Mouse (Mus musculus) megakaryocyte, embryonic 14.5 days (primary cell): ENCODE measurements at regions not wholly inside any gene's neighbourhood (a gene's known extent, or its start where the extent isn't known, plus 50 kb on each side); places are given as distances from the start of the nearest gene placed in this dataset.

Source experiments
- H3K27me3 ChIP-seq: replicated peaks from 2 replicates; pipeline ENCODE3; 2012; ENCODE audit warnings: inconsistent platforms
- H3K36me3 ChIP-seq: replicated peaks from 2 replicates; pipeline ENCODE3; 2012; ENCODE audit warnings: low read length, inconsistent platforms, mixed read lengths
- H3K4me1 ChIP-seq: 2 replicates; pipeline ENCODE4 v1.6.1; 2012; ENCODE audit warnings: inconsistent platforms
- H3K4me3 ChIP-seq: replicated peaks from 2 replicates; pipeline ENCODE3; 2012; ENCODE audit warnings: moderate library complexity, mild to moderate bottlenecking, inconsistent platforms
- H3K9me3 ChIP-seq: 2 replicates; pipeline ENCODE4 v1.6.1; 2012; ENCODE audit warnings: inconsistent platforms
- FLI1 ChIP-seq: IDR thresholded peaks from 2 replicates; pipeline ENCODE4 v1.6.1; 2012; ENCODE audit warnings: low read length, inconsistent platforms, mixed read lengths
- GATA1 ChIP-seq: IDR thresholded peaks from 3 replicates; pipeline ENCODE4 v1.6.1; 2012; ENCODE audit warnings: mixed read lengths, low read length, inconsistent platforms, borderline replicate concordance

- no peaks in the 10 kb centered on the region for H3K36me3 ChIP-seq
These were observed 319.4 kb upstream of the Dcn start for GRCm38 (mm10) chr10:97159831-97160575.

GRCm38 (mm10) chr10:97160892-97161291, 318.5 kb upstream of the Dcn start:
- Histone ChIP-seq H3K9me3 (no peaks in the 10 kb centered on the region), H3K4me1 (peaks cover 6% of the 10 kb centered on the region; the same call in 1 of the 2 replicates), H3K36me3 (no peaks in the 10 kb centered on the region), H3K4me3 (no peak overlapping the region), H3K27me3 (no peaks in the 10 kb centered on the region)
- TF ChIP-seq FLI1, result no peak
- TF ChIP-seq GATA1, result no peak

More at GRCm38 (mm10) chr10:97159831-97160575, 319.4 kb upstream of the Dcn start:
- Histone ChIP-seq H3K9me3 (no peaks in the 10 kb centered on the region), H3K27me3 (no peaks in the 10 kb centered on the region), H3K4me3 (no peak overlapping the region), H3K4me1 (peaks cover 6% of the 10 kb centered on the region; the same call in 1 of the 2 replicates)
- TF ChIP-seq FLI1 (no peak), GATA1 (no peak)

GRCm38 (mm10) chr10:97178468-97178867, 300.9 kb upstream of the Dcn start:
- Histone ChIP-seq H3K27me3 (no peaks in the 10 kb centered on the region), H3K4me3 (no peak overlapping the region), H3K36me3 (no peaks in the 10 kb centered on the region), H3K4me1 (no peaks in the 10 kb centered on the region), H3K9me3 (0 out of 2 replicates have a peak, but pooled peaks cover 4% of the 10 kb centered on the region)
- no peak for TF ChIP-seq FLI1
- TF ChIP-seq GATA1, result no peak

GRCm38 (mm10) chr10:97189696-97190095, 289.7 kb upstream of the Dcn start:
- no peak for TF ChIP-seq GATA1
- no peak for TF ChIP-seq FLI1
- H3K4me1 ChIP-seq, result no peaks in the 10 kb centered on the region

GRCm38 (mm10) chr10:97211238-97211695, 268.1 kb upstream of the Dcn start:
- TF ChIP-seq FLI1 (no peak), GATA1 (no peak)
- Histone ChIP-seq H3K36me3 (no peaks in the 10 kb centered on the region), H3K9me3 (0 out of 2 replicates have a peak, but pooled peaks cover 3% of the 10 kb centered on the region), H3K27me3 (no peaks in the 10 kb centered on the region), H3K4me1 (no peaks in the 10 kb centered on the region), H3K4me3 (no peak overlapping the region)

More at GRCm38 (mm10) chr10:97189696-97190095, 289.7 kb upstream of the Dcn start:
- Histone ChIP-seq H3K27me3 (no peaks in the 10 kb centered on the region), H3K4me3 (no peak overlapping the region), H3K9me3 (no peaks in the 10 kb centered on the region), H3K36me3 (no peaks in the 10 kb centered on the region)

- TF ChIP-seq FLI1 (no peak), GATA1 (no peak)
- Histone ChIP-seq H3K4me3 (no peak overlapping the region), H3K4me1 (no peaks in the 10 kb centered on the region), H3K36me3 (no peaks in the 10 kb centered on the region), H3K27me3 (no peaks in the 10 kb centered on the region), H3K9me3 (0 out of 2 replicates have a peak, but pooled peaks cover 3% of the 10 kb centered on the region)
These were observed 267.5 kb upstream of the Dcn start for GRCm38 (mm10) chr10:97211785-97212398.

- no peaks in the 10 kb centered on the region for H3K4me1 ChIP-seq
These were observed 259.9 kb upstream of the Dcn start for GRCm38 (mm10) chr10:97219474-97219873.

GRCm38 (mm10) chr10:97220431-97220830, 259.0 kb upstream of the Dcn start:
- peaks cover 6% of the 10 kb centered on the region; the same call in 1 of the 2 replicates for H3K9me3 ChIP-seq
- no peaks in the 10 kb centered on the region for H3K4me1 ChIP-seq
- H3K4me3 ChIP-seq, result no peak overlapping the region
- no peak for TF ChIP-seq GATA1
- TF ChIP-seq FLI1, result no peak
- no peaks in the 10 kb centered on the region for H3K36me3 ChIP-seq
- no peaks in the 10 kb centered on the region for H3K27me3 ChIP-seq

More at GRCm38 (mm10) chr10:97219474-97219873, 259.9 kb upstream of the Dcn start:
- Histone ChIP-seq H3K9me3 (peaks cover 9% of the 10 kb centered on the region; the same call in 1 of the 2 replicates), H3K36me3 (no peaks in the 10 kb centered on the region), H3K4me3 (no peak overlapping the region), H3K27me3 (no peaks in the 10 kb centered on the region)
- TF ChIP-seq GATA1 (no peak), FLI1 (no peak)

GRCm38 (mm10) chr10:97235631-97236030, 243.8 kb upstream of the Dcn start:
- no peaks in the 10 kb centered on the region for H3K36me3 ChIP-seq

GRCm38 (mm10) chr10:97241476-97241875, 237.9 kb upstream of the Dcn start:
- TF ChIP-seq FLI1, result no peak
- TF ChIP-seq GATA1, result no peak
- Histone ChIP-seq H3K27me3 (no peaks in the 10 kb centered on the region), H3K4me3 (no peak overlapping the region), H3K36me3 (no peaks in the 10 kb centered on the region), H3K4me1 (no peaks in the 10 kb centered on the region), H3K9me3 (0 out of 2 replicates have a peak, but pooled peaks cover 3% of the 10 kb centered on the region)

More at GRCm38 (mm10) chr10:97235631-97236030, 243.8 kb upstream of the Dcn start:
- Histone ChIP-seq H3K27me3 (no peaks in the 10 kb centered on the region), H3K4me3 (no peak overlapping the region), H3K9me3 (no peaks in the 10 kb centered on the region), H3K4me1 (no peaks in the 10 kb centered on the region)
- TF ChIP-seq FLI1 (no peak), GATA1 (no peak)
